In the genomic region with DNA sequence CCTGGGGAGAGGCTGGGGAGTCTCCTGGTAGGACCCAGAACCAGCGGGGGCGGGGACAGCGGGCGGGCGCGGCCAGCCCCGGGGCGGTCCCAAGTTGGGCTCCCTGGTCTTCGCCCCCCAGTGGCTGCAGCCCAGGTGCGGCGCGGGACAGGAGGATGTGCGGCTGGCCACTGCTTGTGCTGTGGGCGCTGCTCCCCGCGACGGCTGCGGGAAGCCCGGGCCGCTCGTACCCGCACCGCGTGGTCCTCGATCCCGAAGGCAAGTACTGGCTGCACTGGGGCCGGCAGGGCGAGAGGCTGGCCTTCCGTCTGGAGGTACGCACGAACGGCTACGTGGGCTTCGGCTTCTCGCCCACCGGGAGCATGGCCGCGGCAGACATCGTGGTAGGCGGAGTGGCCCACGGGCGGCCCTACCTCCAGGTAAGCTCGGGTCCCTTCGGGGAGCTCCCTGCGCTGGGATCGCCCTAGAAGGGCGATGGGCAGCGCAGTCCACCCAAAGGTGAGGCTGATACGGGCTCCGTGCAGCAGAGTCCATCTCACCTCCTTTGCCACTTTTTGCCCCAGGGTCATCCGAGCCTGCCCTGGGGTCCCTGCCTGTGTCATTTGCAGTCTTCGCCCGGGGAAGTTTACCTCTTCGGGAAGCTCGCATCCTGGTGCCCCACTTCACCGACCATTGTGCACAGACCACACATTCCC, we compare ENCODE assay signal across 8 mouse cellular contexts. TPM values are rescaled to one million over a fixed set of nuclear protein-coding genes. Genes with fewer than 3 reads are reported as not detected.
DNase-seq lines count a peak whose midpoint lies in the region; ATAC-seq and TF ChIP-seq lines count a peak whose summit lies in the region.

A gene (plus strand): TSS at position 69 of the 695 bp plus-strand sequence.

- DNase-seq in adrenal gland, adult (ENCODE audit: inconsistent age in 2 of 2, low spot score in 1 of 2), result peak; percentile 11 to 55
- no peak for DNase-seq in adrenal gland, postnatal 4 days (ENCODE audit: low spot score in 2 of 2)
- no peak for DNase-seq in liver, embryonic 13.5 days
- peak; percentile 70 for DNase-seq in neural tube, embryonic 10.5 days (ENCODE audit: extremely low spot score, low spot score)

- peaks cover 10% of the 10 kb centered on the region; the same call in 1 of the 2 replicates for H3K4me1 ChIP-seq in E14TG2a.4 (replicated peaks; ENCODE audit: low read depth, low read length)
- H3K4me1 ChIP-seq in embryonic fibroblast, embryonic 13.5 days (ENCODE audit: control insufficient read depth, insufficient read depth, low read length), result no peaks in the 10 kb centered on the region
- H3K4me1 ChIP-seq in hindbrain, embryonic 15.5 days (replicated peaks), result peaks cover 14% of the 10 kb centered on the region
- peaks cover 6% of the 10 kb centered on the region for H3K4me1 ChIP-seq in liver, embryonic 13.5 days (replicated peaks)

- WGBS in hindbrain, embryonic 15.5 days, result 1% methylated on average over 56 of the region's 56 CpGs
- WGBS in liver, embryonic 13.5 days (ENCODE audit: insufficient replicate concordance), result 2% methylated on average over 56 of the region's 56 CpGs

- H3K27ac ChIP-seq in embryonic fibroblast, embryonic 13.5 days (ENCODE audit: insufficient read depth, low read length), result no peak within 1 kb of the TSS
- H3K27ac ChIP-seq in hindbrain, embryonic 15.5 days (replicated peaks), result no peak within 1 kb of the TSS
- H3K27ac ChIP-seq in liver, embryonic 13.5 days, result no peak within 1 kb of the TSS

- H3K36me3 ChIP-seq in E14TG2a.4 (ENCODE audit: insufficient read depth, low read length), result no peaks in the 10 kb centered on the region
- no peaks in the 10 kb centered on the region for H3K36me3 ChIP-seq in hindbrain, embryonic 15.5 days
- H3K36me3 ChIP-seq in liver, embryonic 13.5 days, result no peaks in the 10 kb centered on the region

- peak within 1 kb of the TSS; percentile 91 for H3K4me2 ChIP-seq in hindbrain, embryonic 15.5 days
- H3K4me2 ChIP-seq in liver, embryonic 13.5 days, result peak within 1 kb of the TSS; percentile 61

- TF ChIP-seq POLR2A in embryonic fibroblast, embryonic 13.5 days (IDR thresholded peaks at IDR 0.05; ENCODE audit: low read depth, low read length), result no peak

- H3K9ac ChIP-seq in hindbrain, embryonic 15.5 days, result peak within 1 kb of the TSS; percentile 43
- no peak within 1 kb of the TSS for H3K9ac ChIP-seq in liver, embryonic 13.5 days

- ATAC-seq in hindbrain, embryonic 15.5 days (ENCODE audit: low FRiP score, low read depth), result peak; percentile 80
- ATAC-seq in liver, embryonic 13.5 days (ENCODE audit: low read depth), result 0 out of 2 replicates have a peak, but pooled peaks have one; percentile 10
- ATAC-seq in monocyte, adult 5-6 weeks (replicated peaks; ENCODE audit: insufficient number of reproducible peaks, low FRiP score, low TSS enrichment, poor library complexity, severe bottlenecking), result no peak

- peaks cover 43% of the 10 kb centered on the region for H3K27me3 ChIP-seq in E14TG2a.4 (ENCODE audit: insufficient read depth, low read length)
- peaks cover 27% of the 10 kb centered on the region for H3K27me3 ChIP-seq in hindbrain, embryonic 15.5 days
- peaks cover 41% of the 10 kb centered on the region for H3K27me3 ChIP-seq in liver, embryonic 13.5 days

- no peak for TF ChIP-seq CTCF in E14TG2a.4 (conservative IDR thresholded peaks at IDR 0.05; ENCODE audit: low read length)
- no peak for TF ChIP-seq CTCF in embryonic fibroblast, embryonic 13.5 days (IDR thresholded peaks at IDR 0.05; ENCODE audit: borderline replicate concordance, insufficient read depth, low read length)

- peak within 1 kb of the TSS; percentile 79 for H3K4me3 ChIP-seq in E14TG2a.4 (replicated peaks; ENCODE audit: low read length)
- H3K4me3 ChIP-seq in embryonic fibroblast, embryonic 13.5 days (ENCODE audit: insufficient read depth, low read length), result peak within 1 kb of the TSS; percentile 43
- peak within 1 kb of the TSS; percentile 49 for H3K4me3 ChIP-seq in hindbrain, embryonic 15.5 days
- H3K4me3 ChIP-seq in liver, embryonic 13.5 days (replicated peaks), result peak within 1 kb of the TSS; percentile 41

- no peaks in the 10 kb centered on the region for H3K9me3 ChIP-seq in E14TG2a.4 (ENCODE audit: low read length)
- H3K9me3 ChIP-seq in hindbrain, embryonic 15.5 days, result no peaks in the 10 kb centered on the region
- H3K9me3 ChIP-seq in liver, embryonic 13.5 days (replicated peaks), result no peaks in the 10 kb centered on the region

RNA-seq across cellular contexts. Expression of the gene that starts here (rescaled TPM):
- 1 to 10 TPM; 2.5 TPM for total RNA-seq in adrenal gland, postnatal 4 days (2021)
- 29.0 and 40.2 TPM in 2 replicates for polyA plus RNA-seq in embryonic fibroblast, embryonic 13.5 days (2011; ENCODE audit: insufficient read length, low read depth, missing spikeins)
- polyA plus RNA-seq in hindbrain, embryonic 15.5 days (2015; fragmentation: Nextera tagmentation; extraction: Ambion mirVana), result 6.8 TPM in 2 replicates
- 0.25 and 0.37 TPM in 2 replicates for polyA plus RNA-seq in liver, embryonic 13.5 days (2015; fragmentation: Nextera tagmentation; extraction: Ambion mirVana)
- total RNA-seq in monocyte, adult 5-6 weeks (2017), result not detected in 3 replicates

Comparison
In these comparisons a context has a peak if more than half of its experiments do, and no peak if none do; other contexts are left out.
1. DNase-seq: peak in adrenal gland, adult (2 of 2) and neural tube, embryonic 10.5 days (single experiment); none in adrenal gland, postnatal 4 days (0 of 2) and liver, embryonic 13.5 days (single experiment).
2. Peak in ATAC-seq, H3K4me3 ChIP-seq and H3K4me2 ChIP-seq in liver, embryonic 13.5 days; RNA of the gene not detected or under 1 TPM.
3. Peak in every context shown above with its lines, with median percentiles within 50 percentile points of each other: H3K4me3 ChIP-seq.